Mouse (Mus musculus) myocyte (in vitro differentiated cells): ENCODE results near the gene Eme2.

Experiments used
- CEBPB ChIP-seq: IDR thresholded peaks from 2 replicates; pipeline ENCODE4 v1.6.1; 2011; ENCODE audit warnings: mild to moderate bottlenecking, moderate library complexity; ENCODE audit not compliant: poor library complexity, insufficient read depth, severe bottlenecking
- MAX ChIP-seq: IDR thresholded peaks from one replicate; pipeline ENCODE4 v1.6.1; 2011; ENCODE audit warnings: low read depth, mild to moderate bottlenecking, control low read depth

DNA sequence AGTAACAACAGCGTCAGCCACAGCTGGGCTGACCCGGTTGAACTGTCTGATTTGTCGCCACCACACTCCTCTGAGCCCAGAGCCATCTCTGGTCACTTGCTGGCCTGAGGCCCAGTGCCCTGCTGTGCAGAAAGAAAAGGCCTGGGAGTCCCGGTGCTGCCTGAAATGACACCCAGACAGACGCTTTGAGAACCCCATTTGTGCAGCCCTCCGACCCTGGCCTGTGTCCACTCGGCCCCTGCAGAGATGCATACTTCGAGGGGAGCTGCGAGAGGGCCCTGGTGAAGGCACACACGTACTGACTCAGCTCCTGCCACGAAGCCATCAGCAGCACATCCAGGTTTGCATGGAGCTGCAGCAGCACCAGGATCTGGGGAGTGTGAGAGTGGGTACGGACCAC is 2.1 kb downstream of the Eme2 start:
- TF ChIP-seq MAX (no peak), CEBPB (no peak)
